Mouse (Mus musculus) urinary bladder, postnatal 0 days (tissue): ENCODE data around the gene Gm5150. TPM values are rescaled to one million over a fixed set of nuclear protein-coding genes. Genes with fewer than 3 reads are reported as not detected.

Source experiments
- microRNA-seq: library from miRNA; unstranded; fragments of <30 nt; microRNA quantifications from one replicate; pipeline ENCODE4, GENCODE M21; 2016
- polyA plus RNA-seq: library from polyadenylated mRNA; unstranded; fragments of >200 nt; fragmentation: Nextera tagmentation; extraction: Ambion mirVana; gene quantifications from 2 replicates; pipeline ENCODE4 v1.2.1, GENCODE M21; 2015

Gm5150 gene
- polyA plus RNA-seq, result 0.68 TPM in 1 of 2 replicates, not detected in the other

GRCm38 (mm10) chr3:16006215-16006614 lies at the start of gene Gm5150:
Gene Gm5150 (minus strand): TSS chr3:16006437.

Small RNAs within 50 kb of the gene (microRNA-seq; reads per million reads assigned to microRNA genes)
- gene Gm24694, result not detected

Other genes starting within 250 kb of the Gm5150 start
- 0.41 and 1.5 TPM in 2 replicates for gene Sirpb1c, start 157.9 kb downstream of the Gm5150 start, polyA plus RNA-seq